Mouse (Mus musculus) myocyte (in vitro differentiated cells): ENCODE data around the gene Amh. TPM values are rescaled to one million over a fixed set of nuclear protein-coding genes. Genes with fewer than 3 reads are reported as not detected.

Experiments used
- H3K27me3 ChIP-seq: one replicate; pipeline ENCODE4 v1.6.1; 2011; ENCODE audit not compliant: control insufficient read depth, insufficient read depth, insufficient read length
- H3K36me3 ChIP-seq: one replicate; pipeline ENCODE4 v1.6.1; 2011; ENCODE audit not compliant: control insufficient read depth, insufficient read depth
- H3K4me2 ChIP-seq: one replicate; pipeline ENCODE4 v1.6.1; 2011; ENCODE audit warnings: low read depth, control low read depth
- H3K4me3 ChIP-seq: one replicate; pipeline ENCODE4 v1.5.1; 2011; ENCODE audit warnings: mild to moderate bottlenecking, control low read depth, moderate library complexity
- H3K79me2 ChIP-seq: one replicate; pipeline ENCODE4 v1.6.1; 2011; ENCODE audit not compliant: control insufficient read depth, insufficient read depth
- H3ac ChIP-seq: one replicate; pipeline ENCODE4 v1.6.1; 2011; ENCODE audit not compliant: control insufficient read depth, insufficient read length
- CEBPB ChIP-seq: IDR thresholded peaks from 2 replicates; pipeline ENCODE4 v1.6.1; 2011; ENCODE audit warnings: mild to moderate bottlenecking, moderate library complexity; ENCODE audit not compliant: poor library complexity, insufficient read depth, severe bottlenecking
- E2F4 ChIP-seq: IDR thresholded peaks from one replicate; pipeline ENCODE4 v1.6.1; 2011; ENCODE audit warnings: mild to moderate bottlenecking, control low read depth, moderate library complexity; ENCODE audit not compliant: insufficient read depth
- MAX ChIP-seq: IDR thresholded peaks from one replicate; pipeline ENCODE4 v1.6.1; 2011; ENCODE audit warnings: low read depth, mild to moderate bottlenecking, control low read depth
- MYOD1 ChIP-seq, 3 experiments: IDR thresholded peaks; one replicate each; pipeline ENCODE4 v1.6.1; 2011; ENCODE audit warnings: control low read depth in 2 of 3, low read depth in 2 of 3, mild to moderate bottlenecking in 2 of 3, moderate library complexity in 1 of 3; ENCODE audit not compliant: insufficient read length in 2 of 3, control insufficient read depth in 1 of 3
- MYOG ChIP-seq, 3 experiments: IDR thresholded peaks; one replicate each; pipeline ENCODE4 v1.6.1; 2011; ENCODE audit warnings: control low read depth in 2 of 3, low read depth in 2 of 3, mild to moderate bottlenecking in 2 of 3; ENCODE audit not compliant: insufficient read length in 2 of 3, control insufficient read depth in 1 of 3, insufficient read depth in 1 of 3
- POLR2A ChIP-seq: IDR thresholded peaks from one replicate; pipeline ENCODE4 v1.6.1; 2011; ENCODE audit warnings: low read depth, mild to moderate bottlenecking, control low read depth, moderate library complexity; ENCODE audit not compliant: insufficient read length
- POLR2AphosphoS2 ChIP-seq: IDR thresholded peaks from one replicate; pipeline ENCODE4 v1.6.1; 2011; ENCODE audit warnings: low read depth, control low read depth; ENCODE audit not compliant: insufficient read length
- REST ChIP-seq: IDR thresholded peaks from one replicate; pipeline ENCODE4 v1.6.1; 2011; ENCODE audit warnings: mild to moderate bottlenecking, control low read depth, moderate library complexity; ENCODE audit not compliant: insufficient read depth, insufficient read length
- SRF ChIP-seq: IDR thresholded peaks from one replicate; pipeline ENCODE4 v1.6.1; 2011; ENCODE audit warnings: low read depth; ENCODE audit not compliant: control insufficient read depth, insufficient read length
- TCF12 ChIP-seq: IDR thresholded peaks from one replicate; pipeline ENCODE4 v1.6.1; 2011; ENCODE audit warnings: mild to moderate bottlenecking, control low read depth; ENCODE audit not compliant: poor library complexity, insufficient read depth, severe bottlenecking
- TCF3 ChIP-seq: IDR thresholded peaks from one replicate; pipeline ENCODE4 v1.6.1; 2011; ENCODE audit warnings: low read depth, control low read depth; ENCODE audit not compliant: insufficient read length
- USF1 ChIP-seq: IDR thresholded peaks from one replicate; pipeline ENCODE4 v1.6.1; 2011; ENCODE audit warnings: low read depth, mild to moderate bottlenecking, control low read depth, moderate library complexity
- polyA plus RNA-seq: library from polyadenylated mRNA; unstranded; fragments of >200 nt; fragmentation: generic; extraction: Trizol; gene quantifications from one replicate; pipeline ENCODE4 v1.2.1, GENCODE M21; 2012; ENCODE audit warnings: missing spikeins

The Amh gene
- polyA plus RNA-seq, 1 experiment = 0.76 TPM

DNA sequence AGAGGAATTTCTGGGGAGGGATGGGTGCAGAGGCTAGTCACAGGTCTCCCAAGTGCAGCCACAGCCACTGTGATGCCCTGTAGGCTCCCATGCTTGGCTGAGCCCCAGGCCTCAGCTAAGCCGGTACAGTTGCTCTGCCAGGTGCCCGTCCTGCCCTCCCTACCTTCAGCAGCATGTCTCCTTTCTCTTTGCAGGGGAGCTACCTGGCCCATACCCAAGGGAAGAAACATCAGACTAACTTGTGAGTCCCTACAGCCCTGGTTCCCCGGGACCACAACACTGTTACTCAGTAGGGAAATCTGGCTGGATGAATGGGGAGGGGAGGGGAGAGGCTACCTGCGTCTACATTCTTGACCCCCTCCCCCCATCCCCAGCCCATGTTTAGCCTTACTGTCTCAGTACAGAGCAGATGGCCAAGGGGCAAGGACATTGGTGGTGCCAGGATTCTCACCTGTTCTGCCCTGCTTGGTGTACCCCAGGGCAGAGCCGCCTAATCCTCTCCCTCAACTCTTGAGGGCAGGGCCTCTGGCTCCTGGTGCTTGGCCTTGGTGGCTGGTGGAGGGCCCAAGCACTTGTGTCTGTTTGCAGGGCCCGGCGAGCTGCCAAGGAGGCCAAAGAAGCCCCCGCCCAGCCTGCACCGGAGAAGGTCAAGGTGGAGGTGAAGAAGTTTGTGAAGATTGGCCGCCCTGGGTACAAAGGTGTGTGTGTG is 2.7 kb upstream of the Amh start:
- H3K36me3 ChIP-seq = peaks cover 17% of the 10 kb centered on the region
- no peaks in the 10 kb centered on the region for H3K27me3 ChIP-seq

DNA sequence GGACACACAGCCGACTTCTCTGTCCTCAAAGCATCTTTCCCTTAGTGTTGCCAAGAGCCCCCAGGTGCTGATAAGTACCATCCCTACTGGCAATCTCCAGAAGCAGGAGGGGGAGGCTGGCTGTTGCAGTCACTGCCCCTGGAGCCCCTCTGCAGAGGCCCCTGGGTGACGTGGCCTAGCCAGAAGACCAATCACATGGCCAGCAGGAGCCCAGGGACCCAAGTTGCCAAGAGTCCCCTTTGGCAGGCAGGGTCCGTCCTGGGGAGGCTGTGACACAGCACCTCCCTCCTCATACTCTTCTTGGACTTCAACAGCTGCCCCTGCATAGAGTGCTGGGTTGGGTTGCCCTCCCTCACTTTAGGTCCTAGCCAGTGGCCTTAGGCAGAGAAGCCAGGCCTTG is 2.0 kb upstream of the Amh start:
- H3K4me3 ChIP-seq = no peak overlapping the region
- no peak overlapping the region for H3K4me2 ChIP-seq
- H3K36me3 ChIP-seq = peaks cover 17% of the 10 kb centered on the region
- H3K27me3 ChIP-seq = no peaks in the 10 kb centered on the region
- peaks cover 33% of the 10 kb centered on the region for H3K79me2 ChIP-seq
- H3ac ChIP-seq = no peak overlapping the region
- TF ChIP-seq POLR2A (peak; percentile 10), TCF3 (no peak)

More for the DNA sequence above, 2.7 kb upstream of the Amh start:
- no peak overlapping the region for H3ac ChIP-seq
- H3K4me2 ChIP-seq = no peak overlapping the region
- no peak for TF ChIP-seq TCF12
- no peak for TF ChIP-seq TCF3
- peak; percentile 26 for TF ChIP-seq POLR2AphosphoS2
- H3K79me2 ChIP-seq = peaks cover 37% of the 10 kb centered on the region
- no peak overlapping the region for H3K4me3 ChIP-seq

DNA sequence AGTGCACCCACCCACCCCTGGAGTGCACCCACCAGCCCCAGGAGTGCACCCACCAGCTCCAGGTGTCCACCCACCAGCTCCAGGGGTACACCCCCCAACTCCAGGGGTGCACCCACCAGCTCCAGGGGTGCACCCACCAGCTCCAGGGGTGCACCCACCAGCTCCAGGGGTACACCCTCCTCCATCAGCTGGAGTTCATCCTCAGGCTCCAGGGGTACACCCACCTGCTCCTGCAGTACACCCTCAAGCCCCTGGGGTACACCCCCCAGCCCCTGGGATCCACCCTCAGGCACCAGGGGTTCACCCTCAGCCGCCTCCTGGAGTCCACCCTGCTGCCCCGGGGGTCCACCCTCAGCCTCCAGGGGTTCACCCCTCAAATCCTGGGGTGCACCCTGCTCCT is 703 bp upstream of the Amh start:
- H3K27me3 ChIP-seq = no peaks in the 10 kb centered on the region
- no peak overlapping the region for H3ac ChIP-seq
- peaks cover 17% of the 10 kb centered on the region for H3K36me3 ChIP-seq
- peaks cover 24% of the 10 kb centered on the region for H3K79me2 ChIP-seq
- no peak overlapping the region for H3K4me3 ChIP-seq
- TF ChIP-seq USF1 (no peak), CEBPB (no peak), MYOG (IDR thresholded peaks at IDR 0.05; ENCODE audit: control insufficient read depth in 1 of 3, insufficient read depth in 1 of 3, insufficient read length in 2 of 3, low read depth in 2 of 3) (no peak), POLR2A (no peak), SRF (no peak), MAX (no peak), MYOD1 (IDR thresholded peaks at IDR 0.05; ENCODE audit: control insufficient read depth in 1 of 3, insufficient read length in 2 of 3, low read depth in 2 of 3) (no peak), E2F4 (no peak), REST (no peak), TCF12 (no peak), POLR2AphosphoS2 (no peak), TCF3 (no peak)
- H3K4me2 ChIP-seq = no peak overlapping the region

- no peak for TF ChIP-seq MAX
- no peaks in the 10 kb centered on the region for H3K27me3 ChIP-seq
- H3ac ChIP-seq = no peak overlapping the region
- H3K79me2 ChIP-seq = peaks cover 15% of the 10 kb centered on the region
- no peak overlapping the region for H3K4me2 ChIP-seq
- H3K36me3 ChIP-seq = peaks cover 17% of the 10 kb centered on the region
- H3K4me3 ChIP-seq = no peak overlapping the region
These were observed 279 bp downstream of the Amh start for GRCm38 (mm10) chr10:80805322-80805721.

DNA sequence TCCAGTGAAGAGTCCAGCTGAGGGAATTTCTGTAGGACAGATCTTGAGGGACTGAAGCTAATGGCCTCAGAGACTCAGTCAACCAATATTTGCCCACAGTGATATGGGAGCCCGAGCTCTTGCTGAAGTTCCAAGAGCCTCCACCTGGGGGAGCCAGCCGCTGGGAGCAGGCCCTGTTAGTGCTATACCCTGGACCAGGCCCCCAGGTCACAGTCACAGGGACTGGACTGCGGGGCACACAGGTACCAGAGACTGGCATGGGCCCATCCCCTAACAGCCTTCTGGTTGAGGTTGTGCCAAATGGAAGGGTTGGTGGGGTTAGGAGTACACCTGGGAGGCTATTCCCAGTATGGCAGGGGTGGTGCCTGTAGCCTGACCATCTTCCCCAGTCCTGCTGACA is 882 bp downstream of the Amh start:
- TF ChIP-seq POLR2AphosphoS2 (peak; percentile 27), MYOD1 (IDR thresholded peaks at IDR 0.05; ENCODE audit: control insufficient read depth in 1 of 3, insufficient read length in 2 of 3, low read depth in 2 of 3) (no peak)

DNA sequence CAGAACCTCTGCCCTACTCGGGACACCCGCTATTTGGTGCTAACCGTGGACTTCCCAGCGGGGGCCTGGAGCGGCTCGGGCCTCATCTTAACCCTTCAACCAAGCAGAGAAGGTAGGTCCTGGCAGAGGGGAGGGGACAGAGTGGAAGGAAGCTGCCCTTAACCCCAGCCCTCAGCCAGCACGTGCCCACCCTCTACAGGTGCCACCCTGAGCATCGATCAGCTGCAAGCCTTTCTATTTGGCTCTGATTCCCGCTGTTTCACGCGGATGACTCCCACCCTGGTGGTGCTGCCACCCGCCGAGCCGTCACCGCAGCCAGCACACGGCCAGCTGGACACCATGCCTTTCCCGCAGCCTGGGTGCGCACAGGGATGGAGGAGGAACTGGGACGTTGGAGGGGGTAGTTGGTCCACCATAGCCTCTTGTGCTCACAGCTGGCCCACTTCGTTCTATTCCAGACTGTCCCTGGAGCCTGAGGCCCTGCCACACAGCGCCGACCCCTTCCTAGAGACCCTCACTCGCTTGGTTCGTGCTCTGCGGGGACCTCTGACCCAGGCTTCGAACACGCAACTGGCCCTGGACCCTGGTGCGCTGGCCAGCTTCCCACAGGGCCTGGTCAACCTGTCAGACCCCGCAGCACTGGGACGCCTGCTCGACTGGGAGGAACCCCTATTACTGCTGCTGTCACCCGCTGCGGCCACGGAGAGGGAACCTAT is 1.5 kb downstream of the Amh start:
- H3K27me3 ChIP-seq = no peaks in the 10 kb centered on the region
- peaks cover 3% of the 10 kb centered on the region for H3K79me2 ChIP-seq
- TF ChIP-seq MAX (no peak), POLR2AphosphoS2 (peak; percentile 38)
- no peak overlapping the region for H3K4me3 ChIP-seq
- H3K36me3 ChIP-seq = peaks cover 7% of the 10 kb centered on the region
- no peak overlapping the region for H3K4me2 ChIP-seq
- no peak overlapping the region for H3ac ChIP-seq

More for the DNA sequence above, 882 bp downstream of the Amh start:
- Histone ChIP-seq H3K36me3 (peaks cover 12% of the 10 kb centered on the region), H3K4me2 (no peak overlapping the region), H3K4me3 (no peak overlapping the region), H3K27me3 (no peaks in the 10 kb centered on the region), H3ac (no peak overlapping the region), H3K79me2 (peaks cover 9% of the 10 kb centered on the region)
